Mouse (Mus musculus): ENCODE measurements at regions not wholly inside any gene's neighbourhood (a gene's known extent, or its start where the extent isn't known, plus 50 kb on each side); places are given as distances from the start of the nearest gene placed in this dataset.

GRCm38 (mm10) chr17:82238361-82238760 is 500.2 kb upstream of the Slc8a1 start:
- ATAC-seq (ENCODE audit: insufficient read depth, low read depth) (no peak), DNase-seq (ENCODE audit: low spot score) (no peak)
- no peak for TF ChIP-seq CTCF (IDR thresholded peaks at IDR 0.05; ENCODE audit: low read depth)
- no peak for TF ChIP-seq EP300 (IDR thresholded peaks at IDR 0.05; ENCODE audit: low read depth)
- Histone ChIP-seq H3K27me3 (ENCODE audit: control insufficient read depth, insufficient read depth, low read length) (no peaks in the 10 kb centered on the region), H3K36me3 (replicated peaks; ENCODE audit: control insufficient read depth, insufficient read depth, low read length) (no peaks in the 10 kb centered on the region), H3K9ac (replicated peaks; ENCODE audit: low read depth, low read length) (no peak overlapping the region), H3K27ac (ENCODE audit: low read depth) (no peak overlapping the region), H3K9me3 (replicated peaks; ENCODE audit: control insufficient read depth, low read length) (no peaks in the 10 kb centered on the region), H3K4me2 (ENCODE audit: low read depth, low read length) (no peak overlapping the region), H3K4me1 (ENCODE audit: control insufficient read depth, insufficient read depth) (no peaks in the 10 kb centered on the region), H3K4me3 (ENCODE audit: low read depth, low read length) (no peak overlapping the region)
- 37% methylated on average over 1 of the region's 1 CpGs for WGBS

GRCm38 (mm10) chr17:82237456-82237855 is 499.3 kb upstream of the Slc8a1 start:
- Histone ChIP-seq H3K9me3 (replicated peaks; ENCODE audit: control insufficient read depth, low read length) (no peaks in the 10 kb centered on the region), H3K27ac (ENCODE audit: low read depth) (no peak overlapping the region), H3K4me1 (ENCODE audit: control insufficient read depth, insufficient read depth) (no peaks in the 10 kb centered on the region), H3K4me2 (ENCODE audit: low read depth, low read length) (no peak overlapping the region), H3K36me3 (replicated peaks; ENCODE audit: control insufficient read depth, insufficient read depth, low read length) (no peaks in the 10 kb centered on the region), H3K27me3 (ENCODE audit: control insufficient read depth, insufficient read depth, low read length) (no peaks in the 10 kb centered on the region), H3K9ac (replicated peaks; ENCODE audit: low read depth, low read length) (no peak overlapping the region), H3K4me3 (ENCODE audit: low read depth, low read length) (no peak overlapping the region)
- DNase-seq (ENCODE audit: low spot score) (no peak), ATAC-seq (ENCODE audit: insufficient read depth, low read depth) (no peak)
- TF ChIP-seq CTCF (IDR thresholded peaks at IDR 0.05; ENCODE audit: low read depth) = no peak
- TF ChIP-seq EP300 (IDR thresholded peaks at IDR 0.05; ENCODE audit: low read depth) = no peak
- whole genome bisulfite sequencing = 88% methylated on average over 2 of the region's 2 CpGs

GRCm38 (mm10) chr17:82215728-82216623 is 477.8 kb upstream of the Slc8a1 start:
- Histone ChIP-seq H3K4me1 (ENCODE audit: control insufficient read depth, insufficient read depth) (no peaks in the 10 kb centered on the region), H3K9me3 (replicated peaks; ENCODE audit: control insufficient read depth, low read length) (no peaks in the 10 kb centered on the region), H3K4me2 (ENCODE audit: low read depth, low read length) (no peak overlapping the region), H3K27ac (ENCODE audit: low read depth) (no peak overlapping the region), H3K4me3 (ENCODE audit: low read depth, low read length) (no peak overlapping the region), H3K27me3 (ENCODE audit: control insufficient read depth, insufficient read depth, low read length) (no peaks in the 10 kb centered on the region), H3K36me3 (replicated peaks; ENCODE audit: control insufficient read depth, insufficient read depth, low read length) (no peaks in the 10 kb centered on the region), H3K9ac (replicated peaks; ENCODE audit: low read depth, low read length) (no peak overlapping the region)
- DNase-seq (ENCODE audit: low spot score) (no peak), ATAC-seq (ENCODE audit: insufficient read depth, low read depth) (no peak)
- TF ChIP-seq EP300 (IDR thresholded peaks at IDR 0.05; ENCODE audit: low read depth) (no peak), CTCF (IDR thresholded peaks at IDR 0.05; ENCODE audit: low read depth) (no peak)
- WGBS = 81% methylated on average over 5 of the region's 5 CpGs

- Histone ChIP-seq H3K4me3 (ENCODE audit: low read depth, low read length) (no peak overlapping the region), H3K36me3 (replicated peaks; ENCODE audit: control insufficient read depth, insufficient read depth, low read length) (no peaks in the 10 kb centered on the region), H3K9ac (replicated peaks; ENCODE audit: low read depth, low read length) (no peak overlapping the region), H3K4me2 (ENCODE audit: low read depth, low read length) (no peak overlapping the region), H3K27me3 (ENCODE audit: control insufficient read depth, insufficient read depth, low read length) (no peaks in the 10 kb centered on the region), H3K9me3 (replicated peaks; ENCODE audit: control insufficient read depth, low read length) (no peaks in the 10 kb centered on the region), H3K27ac (ENCODE audit: low read depth) (no peak overlapping the region), H3K4me1 (ENCODE audit: control insufficient read depth, insufficient read depth) (no peaks in the 10 kb centered on the region)
- WGBS = 73% methylated on average over 2 of the region's 2 CpGs
- DNase-seq (ENCODE audit: low spot score) (no peak), ATAC-seq (ENCODE audit: insufficient read depth, low read depth) (no peak)
- TF ChIP-seq EP300 (IDR thresholded peaks at IDR 0.05; ENCODE audit: low read depth) (no peak), CTCF (IDR thresholded peaks at IDR 0.05; ENCODE audit: low read depth) (no peak)
Observed at GRCm38 (mm10) chr17:82199981-82200380, 461.8 kb upstream of the Slc8a1 start.

- H3K9ac ChIP-seq (replicated peaks; ENCODE audit: low read depth, low read length) = no peak overlapping the region
- no peak overlapping the region for H3K4me2 ChIP-seq (ENCODE audit: low read depth, low read length)
- 55% methylated on average over 5 of the region's 5 CpGs for WGBS
- no peaks in the 10 kb centered on the region for H3K4me1 ChIP-seq (ENCODE audit: control insufficient read depth, insufficient read depth)
- no peaks in the 10 kb centered on the region for H3K27me3 ChIP-seq (ENCODE audit: control insufficient read depth, insufficient read depth, low read length)
- H3K4me3 ChIP-seq (ENCODE audit: low read depth, low read length) = no peak overlapping the region
- DNase-seq (ENCODE audit: low spot score) (no peak), ATAC-seq (ENCODE audit: insufficient read depth, low read depth) (no peak)
- H3K9me3 ChIP-seq (replicated peaks; ENCODE audit: control insufficient read depth, low read length) = no peaks in the 10 kb centered on the region
- no peak overlapping the region for H3K27ac ChIP-seq (ENCODE audit: low read depth)
- H3K36me3 ChIP-seq (replicated peaks; ENCODE audit: control insufficient read depth, insufficient read depth, low read length) = no peaks in the 10 kb centered on the region
- TF ChIP-seq EP300 (IDR thresholded peaks at IDR 0.05; ENCODE audit: low read depth) = no peak
- no peak for TF ChIP-seq CTCF (IDR thresholded peaks at IDR 0.05; ENCODE audit: low read depth)
Observed at GRCm38 (mm10) chr17:82199031-82199642, 461.0 kb upstream of the Slc8a1 start.

All from heart, postnatal 0 days (tissue).